Mouse (Mus musculus) embryo, embryonic 11.5 days (tissue): ENCODE results near the gene Acly.
"Not testable (repeated sequence)": the region's sequence is repeated elsewhere in the genome, so short reads cannot be mapped to it uniquely, and the experiment has no call there.

Experiments
- DNase-seq: peaks from one replicate; pipeline ENCODE4 v3.0.0-alpha.2; 2012; ENCODE audit warnings: low read depth, low spot score

The Acly gene

GRCm38 (mm10) chr11:100545746-100546085, 17.9 kb upstream of the Acly start:
- DNase-seq, result no peak

DNA sequence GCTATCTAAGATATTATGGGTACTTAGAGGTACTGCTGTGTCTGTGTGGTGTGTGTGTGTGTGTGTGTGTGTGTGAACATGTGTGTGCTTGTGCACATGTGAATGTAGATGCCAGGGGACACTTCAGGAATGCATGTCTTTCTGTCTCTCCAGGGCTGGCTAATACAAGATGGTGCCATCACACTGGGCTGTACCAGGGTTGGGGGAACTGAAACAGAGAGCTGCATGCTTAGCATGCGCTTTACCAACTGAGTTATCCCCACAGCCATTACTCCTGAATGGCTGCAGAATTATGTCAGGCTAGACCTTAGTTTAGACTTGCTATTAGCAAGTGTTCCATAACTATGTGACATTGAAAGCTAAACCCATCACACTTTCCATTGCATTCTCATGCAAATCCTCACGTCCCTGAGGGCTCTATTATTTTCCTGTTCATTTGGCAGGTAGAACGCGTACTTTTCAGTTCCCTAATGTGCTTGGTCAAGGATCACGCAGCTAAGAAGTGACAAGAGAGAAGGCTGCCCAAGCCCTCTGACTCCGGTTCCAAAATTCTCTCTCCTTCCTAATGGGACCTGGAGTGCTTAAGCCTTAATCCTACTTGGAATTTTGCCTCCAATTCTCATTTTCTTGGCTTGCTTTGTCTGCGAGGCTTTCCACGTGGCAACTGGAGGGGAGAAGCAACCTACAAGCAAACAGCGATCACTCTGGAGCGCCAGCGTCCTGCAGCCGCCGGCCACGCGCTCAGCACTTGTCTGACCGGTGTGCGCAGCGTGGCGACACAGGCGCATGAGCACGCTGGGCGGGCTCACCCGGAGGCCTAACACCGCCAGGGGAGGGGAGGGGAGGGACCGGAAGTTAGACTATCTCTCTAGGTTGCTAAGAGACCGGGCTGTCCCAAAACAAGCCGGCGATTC, 17.3 kb upstream of the Acly start, which contains the start of gene Ttc25:
Ttc25 (plus strand) TSS at position 776 of the 914 bp plus-strand sequence.
- DNase-seq, result peak; percentile 90

DNA sequence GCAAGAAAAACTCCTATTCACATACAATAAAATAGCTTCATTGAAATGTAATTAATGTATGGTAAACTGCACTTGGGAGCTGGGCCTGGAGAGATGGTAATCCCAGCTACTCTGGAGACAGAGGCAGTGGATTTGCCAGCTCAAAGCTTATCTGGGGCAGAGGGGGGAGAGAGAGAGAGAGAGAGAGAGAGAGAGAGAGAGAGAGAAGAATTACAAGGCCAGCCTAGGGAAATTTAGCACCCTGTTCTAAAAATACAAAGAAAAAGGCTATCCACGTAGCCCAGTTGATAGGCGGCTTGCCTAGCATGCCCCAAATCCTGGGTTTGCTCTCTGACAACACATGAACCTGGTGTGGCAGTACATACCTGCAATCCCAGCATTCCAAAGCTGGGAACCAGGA, 13.8 kb upstream of the Acly start:
- no peak for DNase-seq

DNA sequence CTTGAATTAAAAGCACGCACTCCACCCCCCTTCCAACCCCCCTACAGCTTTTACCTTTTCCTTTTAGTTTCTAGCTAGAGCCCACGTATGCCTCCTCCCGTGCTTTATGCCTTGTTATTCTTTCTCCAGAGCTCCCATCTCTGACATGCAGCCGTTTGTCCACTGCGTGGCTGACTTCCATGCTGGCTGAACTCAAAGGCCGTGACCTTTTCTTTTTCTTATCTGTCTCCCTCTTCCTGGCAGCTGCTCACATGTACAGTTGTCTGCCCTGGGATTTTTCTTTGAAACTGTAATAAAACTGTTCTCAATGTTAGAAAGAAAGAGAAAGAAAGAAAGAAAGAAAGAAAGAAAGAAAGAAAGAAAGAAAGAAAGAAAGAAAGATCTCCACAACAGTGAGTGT, 13.2 kb upstream of the Acly start:
- no peak for DNase-seq

GRCm38 (mm10) chr11:100536466-100536865, 8.7 kb upstream of the Acly start:
- DNase-seq, result no peak

- no peak for DNase-seq
Observed at GRCm38 (mm10) chr11:100535996-100536395, 8.2 kb upstream of the Acly start.

DNA sequence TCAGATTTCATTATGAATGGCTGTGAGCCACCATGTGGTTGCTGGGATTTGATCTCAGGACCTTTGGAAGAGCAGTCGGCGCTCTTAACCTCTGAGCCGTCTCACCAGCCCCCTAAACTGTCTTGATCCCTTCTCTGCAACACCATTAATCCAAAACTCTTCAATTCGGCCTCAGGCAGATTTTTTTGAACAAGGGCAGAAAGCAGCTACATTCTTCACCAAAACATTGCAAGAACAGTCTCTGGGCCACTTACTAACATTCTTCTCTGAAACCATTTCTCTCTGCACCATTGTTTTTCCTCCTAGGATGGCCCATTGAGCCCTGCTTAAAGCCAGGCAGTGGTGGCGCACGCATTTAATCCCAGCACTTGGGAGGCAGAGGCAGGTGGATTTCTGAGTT, 7.0 kb upstream of the Acly start:
- not testable (repeated sequence) for DNase-seq

- DNase-seq, result not testable (repeated sequence)
Observed at GRCm38 (mm10) chr11:100534411-100534810, 6.6 kb upstream of the Acly start.

GRCm38 (mm10) chr11:100533871-100534270, 6.1 kb upstream of the Acly start:
- DNase-seq, result no peak

GRCm38 (mm10) chr11:100528375-100529165, 770 bp upstream of the Acly start:
- no peak for DNase-seq

- peak; percentile 35 for DNase-seq
Observed at GRCm38 (mm10) chr11:100527066-100527457, 738 bp downstream of the Acly start.

DNA sequence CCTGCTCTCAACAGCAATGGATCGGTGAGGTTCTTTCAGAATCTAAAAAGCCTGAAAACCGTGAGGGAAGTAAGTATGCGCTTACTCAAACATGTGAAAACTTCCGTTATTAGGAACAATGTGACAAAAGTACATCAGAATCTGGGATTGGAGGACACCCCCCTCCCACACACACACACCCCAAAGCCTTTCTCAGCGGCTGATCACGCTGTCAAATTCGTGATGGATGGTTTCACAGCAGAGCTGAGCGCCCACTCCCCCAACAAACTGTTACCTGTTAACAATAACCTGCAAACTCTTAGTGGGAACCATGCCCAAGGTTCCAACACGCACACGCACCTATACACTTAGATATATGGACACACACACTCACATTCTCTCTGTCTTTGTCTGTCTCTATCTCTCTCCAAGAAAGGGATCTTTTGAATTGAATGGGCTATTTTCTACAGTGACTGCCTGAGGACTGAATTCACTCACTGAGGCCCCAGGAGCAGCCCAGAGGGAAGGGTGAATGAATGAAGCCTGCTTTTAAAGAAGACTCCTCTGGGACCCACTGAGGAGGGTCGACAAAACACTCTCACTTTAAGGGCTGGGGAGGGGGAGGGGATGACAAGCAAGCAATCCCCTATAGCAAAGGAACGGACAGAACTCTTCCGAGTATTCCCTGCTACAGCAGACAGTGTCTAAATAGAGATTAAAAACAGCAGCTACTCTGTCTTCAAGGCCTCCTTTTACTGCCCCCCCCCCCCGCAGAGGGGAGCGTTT, 1.6 kb downstream of the Acly start:
- DNase-seq, result no peak

DNA sequence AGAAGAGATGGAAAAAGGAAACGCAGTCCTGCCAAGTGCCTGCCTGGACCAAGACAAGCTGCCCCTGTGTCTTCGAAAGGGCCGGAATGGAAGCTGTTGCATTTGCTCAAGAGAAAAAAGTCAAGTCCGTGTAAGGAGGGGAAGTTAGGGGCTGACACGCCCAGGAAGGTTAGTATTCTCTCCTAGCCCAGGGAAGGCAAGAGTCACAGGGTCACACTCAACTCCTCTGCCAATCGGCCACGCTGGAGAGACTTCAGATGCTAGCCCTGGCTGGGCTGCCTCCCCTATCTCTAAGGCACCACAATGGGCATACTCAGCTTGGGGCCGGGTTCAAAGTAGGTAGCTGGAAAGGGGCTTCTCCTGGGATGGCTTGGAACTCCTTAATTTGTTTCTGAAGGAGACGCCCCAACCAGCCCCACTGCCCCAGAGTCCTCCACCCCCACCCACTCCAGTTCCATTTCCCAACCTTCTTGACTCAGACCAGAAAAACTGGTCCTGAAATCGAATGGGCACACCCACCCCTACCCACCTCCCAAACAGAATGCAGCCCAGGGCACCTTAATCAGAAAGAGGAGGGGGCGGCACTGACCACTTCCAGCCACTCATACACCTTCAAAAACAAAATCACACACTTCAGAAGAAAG, 2.7 kb downstream of the Acly start:
- no peak for DNase-seq

GRCm38 (mm10) chr11:100524358-100524757, 3.4 kb downstream of the Acly start:
- DNase-seq, result no peak

- no peak for DNase-seq
Observed at GRCm38 (mm10) chr11:100520838-100521237, 7.0 kb downstream of the Acly start.

DNA sequence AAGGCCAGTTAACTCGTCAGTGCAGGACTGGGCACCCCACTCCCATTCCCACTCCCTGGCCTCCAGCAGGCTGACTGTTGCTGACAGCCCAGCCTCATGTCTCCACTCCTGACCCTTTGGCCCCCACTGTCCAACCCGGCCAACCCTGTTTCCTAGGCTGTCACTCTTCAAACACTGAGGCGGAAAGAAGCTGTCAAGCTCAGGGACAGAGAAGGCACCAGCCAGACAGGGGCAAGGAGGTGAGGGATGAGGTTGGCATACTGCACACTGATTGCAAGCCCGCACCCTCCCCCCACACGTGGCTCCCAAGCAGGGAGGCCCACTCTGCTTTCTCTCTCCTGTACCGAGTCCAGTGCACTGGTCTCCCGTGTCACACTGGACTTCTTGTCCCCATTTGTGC, 8.6 kb downstream of the Acly start:
- no peak for DNase-seq

DNA sequence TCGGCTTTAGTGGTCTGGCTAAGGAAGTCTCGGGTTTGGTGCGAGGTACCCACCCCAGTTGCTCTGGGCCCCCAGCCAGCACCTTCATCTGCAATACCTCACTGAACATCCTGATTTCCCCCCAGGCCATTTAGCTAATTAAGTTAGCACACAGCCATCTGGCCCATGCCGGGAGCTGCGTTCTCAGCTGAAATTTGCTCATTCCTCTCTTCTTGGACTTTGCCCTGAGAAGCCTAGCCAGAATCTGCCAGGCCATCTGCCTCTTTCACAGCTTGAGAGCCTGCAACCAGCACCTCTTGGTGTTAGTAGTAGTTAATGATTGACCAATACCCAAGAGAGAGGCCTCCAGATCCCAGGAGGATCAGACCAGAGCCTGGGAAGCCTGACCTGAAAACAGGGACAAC, 9.6 kb downstream of the Acly start:
- DNase-seq, result no peak

- no peak for DNase-seq
Observed at GRCm38 (mm10) chr11:100516291-100516690, 11.5 kb downstream of the Acly start.

- DNase-seq, result no peak
Observed at GRCm38 (mm10) chr11:100515789-100516188, 12.0 kb downstream of the Acly start.

- no peak for DNase-seq
Observed at GRCm38 (mm10) chr11:100515061-100515460, 12.7 kb downstream of the Acly start.

- no peak for DNase-seq
Observed at GRCm38 (mm10) chr11:100513716-100514115, 14.1 kb downstream of the Acly start.
